Mouse (Mus musculus) embryonic facial prominence, embryonic 13.5 days (tissue): ENCODE measurements around the gene Slc36a3. TPM values are rescaled to one million over a fixed set of nuclear protein-coding genes. Genes with fewer than 3 reads are reported as not detected.
A peak's percentile ranks its signal among the peaks of the same experiment; 100 is the strongest.

ENCODE experiments used
- ATAC-seq: fragments of 200-750 bp; cut with Nextera tagmentation; 2 replicates; pipeline ENCODE4 v1.8.0; 2017; ENCODE audit warnings: low read depth; ENCODE audit not compliant: insufficient number of reproducible peaks, insufficient read depth, low FRiP score, low TSS enrichment
- H3K27ac ChIP-seq: fragments of 300-500 bp; sonication (generic); 2 replicates; pipeline ENCODE4 v1.5.1; 2015; ENCODE audit warnings: moderate library complexity, mild to moderate bottlenecking, inconsistent platforms
- H3K27me3 ChIP-seq: fragments of 300-500 bp; sonication (generic); 2 replicates; pipeline ENCODE4 v1.6.1; 2015; ENCODE audit warnings: mild to moderate bottlenecking, inconsistent platforms
- H3K36me3 ChIP-seq: fragments of 300-500 bp; sonication (generic); 2 replicates; pipeline ENCODE4 v1.6.1; 2015; ENCODE audit warnings: mild to moderate bottlenecking, inconsistent platforms
- H3K4me1 ChIP-seq: fragments of 300-500 bp; sonication (generic); 2 replicates; pipeline ENCODE4 v1.6.1; 2015; ENCODE audit warnings: inconsistent platforms
- H3K4me2 ChIP-seq: fragments of 300-500 bp; sonication (generic); 2 replicates; pipeline ENCODE4 v1.6.1; 2015; ENCODE audit warnings: moderate library complexity, mild to moderate bottlenecking, inconsistent platforms
- H3K4me3 ChIP-seq: fragments of 300-500 bp; sonication (generic); 2 replicates; pipeline ENCODE4 v1.5.1; 2015; ENCODE audit warnings: mild to moderate bottlenecking, inconsistent platforms
- H3K9ac ChIP-seq: fragments of 300-500 bp; sonication (generic); 2 replicates; pipeline ENCODE4 v1.6.1; 2015; ENCODE audit warnings: mild to moderate bottlenecking, inconsistent platforms
- H3K9me3 ChIP-seq: fragments of 300-500 bp; sonication (generic); 2 replicates; pipeline ENCODE4 v1.6.1; 2016; ENCODE audit warnings: inconsistent platforms
- WGBS: fragments of 180-500 bp; shearing (Covaris S2); methylation state at CpG from one replicate; pipeline ENCODE4 v1.1.7; 2015; ENCODE audit warnings: mixed read lengths; 5-methylcytosine and 5-hydroxymethylcytosine counted together
- polyA plus RNA-seq: library from polyadenylated mRNA; unstranded; fragments of >200 nt; fragmentation: Nextera tagmentation; extraction: Ambion mirVana; gene quantifications from 2 replicates; pipeline ENCODE4 v1.2.1, GENCODE M21; 2015

Gene Slc36a3
- polyA plus RNA-seq, 1 experiment from 2014 or later: not detected

DNA sequence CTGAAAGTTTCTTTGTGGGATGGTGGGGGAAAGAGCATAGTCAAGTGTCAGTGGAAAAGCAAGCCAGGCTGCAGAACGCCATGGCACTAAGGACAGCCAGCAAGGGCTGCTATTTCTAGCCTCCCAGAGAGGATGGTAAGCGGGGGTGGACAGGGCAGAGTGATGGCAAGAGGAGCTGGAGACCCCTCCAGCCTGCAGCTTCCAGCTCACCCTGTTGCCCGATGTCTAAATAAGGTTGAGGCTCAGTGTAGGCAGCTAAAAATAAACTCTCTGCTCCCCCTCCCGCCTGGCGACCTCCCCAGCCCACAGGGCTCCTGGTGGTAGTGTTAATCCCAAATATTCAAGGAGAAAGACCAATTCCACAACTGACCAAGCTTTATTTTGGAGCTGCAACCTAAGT lies 66.1 kb downstream of the Slc36a3 start:
- no peak overlapping the region for H3K9ac ChIP-seq
- H3K4me2 ChIP-seq: no peak overlapping the region
- no peaks in the 10 kb centered on the region for H3K4me1 ChIP-seq
- H3K4me3 ChIP-seq: no peak overlapping the region
- 51% methylated on average over 5 of the region's 5 CpGs for WGBS
- H3K27me3 ChIP-seq: no peaks in the 10 kb centered on the region; the same call in 1 of the 2 replicates
- H3K27ac ChIP-seq: no peak overlapping the region
- ATAC-seq: no peak
- H3K36me3 ChIP-seq: no peaks in the 10 kb centered on the region
- H3K9me3 ChIP-seq: no peaks in the 10 kb centered on the region

DNA sequence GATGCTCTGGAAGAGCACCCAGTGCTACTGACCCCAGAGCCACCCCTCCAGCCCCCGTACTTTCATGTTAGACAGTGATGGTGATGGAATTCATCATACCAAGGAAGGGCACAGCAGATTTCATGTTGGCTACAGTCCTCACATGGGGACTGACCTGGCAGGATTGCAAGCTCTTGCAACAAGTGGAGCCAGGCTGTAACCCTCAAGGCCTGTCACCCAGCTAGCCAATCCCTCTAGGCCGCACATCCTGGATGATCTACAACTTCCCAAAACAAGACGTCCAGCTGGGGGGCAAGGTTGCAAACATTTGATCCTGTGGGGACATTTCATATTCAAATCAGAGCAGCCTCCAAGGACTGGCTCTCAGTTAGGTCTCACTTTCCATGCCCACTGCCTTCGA lies 66.9 kb downstream of the Slc36a3 start:
- WGBS: 76% methylated on average over 4 of the region's 4 CpGs
- Histone ChIP-seq H3K27me3 (no peaks in the 10 kb centered on the region; the same call in 1 of the 2 replicates), H3K4me1 (no peaks in the 10 kb centered on the region), H3K9ac (no peak overlapping the region), H3K36me3 (no peaks in the 10 kb centered on the region), H3K27ac (no peak overlapping the region), H3K4me3 (no peak overlapping the region), H3K4me2 (no peak overlapping the region), H3K9me3 (no peaks in the 10 kb centered on the region)
- ATAC-seq: no peak

- Histone ChIP-seq H3K4me2 (no peak overlapping the region), H3K27ac (no peak overlapping the region), H3K4me3 (no peak overlapping the region), H3K9me3 (no peaks in the 10 kb centered on the region), H3K4me1 (peaks cover 16% of the 10 kb centered on the region), H3K9ac (no peak overlapping the region), H3K36me3 (no peaks in the 10 kb centered on the region), H3K27me3 (peaks cover 24% of the 10 kb centered on the region)
- WGBS: 89% methylated on average over 9 of the region's 9 CpGs
- ATAC-seq: no peak
These were observed 70.3 kb downstream of the Slc36a3 start for GRCm38 (mm10) chr11:55081206-55081605.

DNA sequence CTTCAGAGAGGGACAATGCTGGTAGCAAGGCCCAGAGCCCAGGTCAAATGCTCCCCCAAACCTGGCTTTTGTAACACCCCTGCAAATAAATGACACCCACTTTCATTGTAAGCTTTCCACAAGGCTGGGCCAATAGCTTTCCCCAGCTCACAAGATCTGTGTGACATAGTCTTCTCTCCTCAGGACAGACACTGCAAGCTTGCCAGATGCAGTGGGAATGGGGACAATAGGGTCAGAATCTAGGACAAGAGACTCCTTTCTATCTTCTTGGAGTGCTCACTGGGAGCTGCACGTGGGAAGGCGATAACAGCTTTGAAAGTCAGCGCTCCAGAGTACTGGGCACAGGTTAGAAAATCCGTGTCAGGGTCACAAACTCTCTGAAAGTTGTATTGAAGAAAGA lies 72.3 kb downstream of the Slc36a3 start:
- H3K4me2 ChIP-seq: no peak overlapping the region
- H3K27ac ChIP-seq: no peak overlapping the region
- no peak for ATAC-seq
- peaks cover 24% of the 10 kb centered on the region for H3K27me3 ChIP-seq
- H3K9me3 ChIP-seq: no peaks in the 10 kb centered on the region
- no peak overlapping the region for H3K4me3 ChIP-seq
- no peaks in the 10 kb centered on the region for H3K36me3 ChIP-seq
- WGBS: 89% methylated on average over 4 of the region's 4 CpGs
- H3K4me1 ChIP-seq: peaks cover 16% of the 10 kb centered on the region
- H3K9ac ChIP-seq: no peak overlapping the region

GRCm38 (mm10) chr11:55078502-55078901 lies 73.0 kb downstream of the Slc36a3 start:
- peak overlapping the region; percentile 95 for H3K4me2 ChIP-seq
- no peaks in the 10 kb centered on the region for H3K9me3 ChIP-seq
- no peak for ATAC-seq
- peaks cover 16% of the 10 kb centered on the region for H3K4me1 ChIP-seq
- 45% methylated on average over 3 of the region's 3 CpGs for WGBS
- H3K27ac ChIP-seq: no peak overlapping the region
- no peaks in the 10 kb centered on the region for H3K36me3 ChIP-seq
- peak overlapping the region; percentile 49; the same call in 1 of the 2 replicates for H3K4me3 ChIP-seq
- no peak overlapping the region for H3K9ac ChIP-seq
- H3K27me3 ChIP-seq: peaks cover 24% of the 10 kb centered on the region

DNA sequence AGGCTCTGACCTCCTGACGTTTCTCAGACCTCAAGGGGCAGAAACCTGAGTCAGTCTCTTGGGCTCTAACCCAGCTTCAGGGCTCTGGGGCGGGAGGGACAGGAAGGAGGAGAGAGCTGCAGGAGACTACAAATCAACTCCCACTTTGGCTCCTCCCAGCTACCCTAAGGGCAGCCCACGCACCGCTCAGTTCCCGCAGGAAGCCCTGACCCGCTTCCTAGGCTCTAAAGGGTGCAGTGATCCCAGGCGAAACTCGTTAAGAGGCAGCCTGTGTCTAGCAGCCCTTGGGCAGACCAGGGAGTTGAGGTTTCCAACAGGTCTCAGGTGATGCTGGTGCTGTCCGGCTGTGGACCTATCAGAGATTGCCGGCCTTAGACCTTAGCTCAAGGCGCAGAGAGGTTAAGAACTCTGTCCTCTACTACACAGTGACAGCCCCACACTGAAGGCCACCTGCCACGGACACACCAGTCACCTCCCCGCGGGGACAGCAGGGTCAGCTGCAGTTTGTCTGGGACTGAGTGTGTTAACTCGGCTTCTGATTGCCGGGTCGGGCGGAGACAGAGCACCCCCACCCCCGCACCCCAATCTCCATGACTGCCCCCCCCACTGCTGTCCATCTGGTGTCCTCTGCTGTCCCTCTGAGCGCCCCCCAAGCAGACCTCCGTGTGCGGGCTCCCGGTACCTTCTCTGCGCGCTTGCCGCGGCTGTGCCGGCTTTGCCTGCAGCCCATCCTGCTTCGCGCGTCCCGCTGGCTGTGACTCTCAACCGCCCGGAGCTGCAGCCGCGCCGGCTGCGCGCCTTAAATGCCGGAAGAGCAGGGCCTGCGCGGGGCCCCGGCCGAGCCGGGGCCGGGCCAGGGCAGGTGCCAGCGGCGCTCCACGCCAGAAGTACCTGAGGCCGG lies 73.9 kb downstream of the Slc36a3 start, which contains the start of gene Ccdc69:
TSS of gene Ccdc69 (minus strand) at position 801 of the 901 bp plus-strand sequence.
- 0 out of 2 replicates have a peak, but pooled peaks have one; percentile 37 for ATAC-seq
- Histone ChIP-seq H3K36me3 (no peaks in the 10 kb centered on the region), H3K27ac (no peak within 1 kb of the TSS), H3K4me2 (peak within 1 kb of the TSS; percentile 95), H3K4me1 (peaks cover 16% of the 10 kb centered on the region), H3K9ac (peak within 1 kb of the TSS; percentile 70), H3K9me3 (no peaks in the 10 kb centered on the region), H3K4me3 (peak within 1 kb of the TSS; percentile 49), H3K27me3 (peaks cover 24% of the 10 kb centered on the region)
- WGBS: 1% methylated on average over 50 of the region's 50 CpGs

DNA sequence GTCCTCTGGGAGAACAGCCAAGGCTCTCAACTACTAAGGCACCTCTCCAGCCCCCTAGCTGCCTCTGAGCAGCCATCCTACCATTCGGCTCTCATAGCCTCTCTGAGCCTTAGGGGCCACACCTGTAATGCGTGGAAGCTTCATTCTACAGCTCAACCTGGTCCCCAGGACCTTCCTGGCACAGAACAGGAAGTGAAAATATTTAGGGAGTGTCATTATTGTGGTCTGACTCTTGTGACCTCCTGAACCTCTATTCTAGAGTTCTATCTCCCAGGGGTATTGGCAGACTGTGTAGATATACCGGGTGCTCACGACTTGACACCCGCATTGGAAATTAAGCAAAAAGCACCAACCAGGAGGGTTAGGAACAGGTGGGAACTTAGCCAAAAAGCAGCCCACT lies 75.3 kb downstream of the Slc36a3 start:
- H3K4me2 ChIP-seq: no peak overlapping the region
- ATAC-seq: no peak
- peaks cover 16% of the 10 kb centered on the region for H3K4me1 ChIP-seq

GRCm38 (mm10) chr11:55075602-55076001 lies 75.9 kb downstream of the Slc36a3 start:
- H3K9ac ChIP-seq: no peak overlapping the region
- no peaks in the 10 kb centered on the region for H3K9me3 ChIP-seq
- H3K27me3 ChIP-seq: peaks cover 24% of the 10 kb centered on the region
- WGBS: 54% methylated on average over 2 of the region's 2 CpGs
- ATAC-seq: no peak
- H3K4me3 ChIP-seq: no peak overlapping the region
- no peaks in the 10 kb centered on the region for H3K36me3 ChIP-seq
- H3K4me2 ChIP-seq: no peak overlapping the region
- no peak overlapping the region for H3K27ac ChIP-seq
- H3K4me1 ChIP-seq: peaks cover 16% of the 10 kb centered on the region

More for the DNA sequence above, 75.3 kb downstream of the Slc36a3 start:
- Histone ChIP-seq H3K27me3 (peaks cover 24% of the 10 kb centered on the region), H3K4me3 (no peak overlapping the region), H3K9me3 (no peaks in the 10 kb centered on the region), H3K9ac (no peak overlapping the region), H3K27ac (no peak overlapping the region), H3K36me3 (no peaks in the 10 kb centered on the region)
- WGBS: 87% methylated on average over 5 of the region's 5 CpGs

Other genes with a start within 250 kb of the Slc36a3 start
- 26.0 and 29.0 TPM in 2 replicates for gene Gpx3, start 249.3 kb downstream of the Slc36a3 start, polyA plus RNA-seq
- gene Tnip1, start 188.8 kb downstream of the Slc36a3 start, polyA plus RNA-seq: 19.8 and 20.2 TPM in 2 replicates
- gene Anxa6, start 118.3 kb downstream of the Slc36a3 start, polyA plus RNA-seq: 246 and 262 TPM in 2 replicates
- 0.27 and 0.41 TPM in 2 replicates for gene Ccdc69, start 73.6 kb downstream of the Slc36a3 start, polyA plus RNA-seq
- 15.4 and 17.4 TPM in 2 replicates for gene Gm2a, start 53.6 kb downstream of the Slc36a3 start, polyA plus RNA-seq
- 1.3 and 2.7 TPM in 2 replicates for gene Slc36a2, start 33.4 kb upstream of the Slc36a3 start, polyA plus RNA-seq
- gene Slc36a1, start 52.6 kb upstream of the Slc36a3 start, polyA plus RNA-seq: 2.1 and 2.6 TPM in 2 replicates
- gene Fat2, start 184.9 kb upstream of the Slc36a3 start, polyA plus RNA-seq: 0.62 and 0.69 TPM in 2 replicates